15 mouse cellular contexts compared by ENCODE assay signal in the genomic region with DNA sequence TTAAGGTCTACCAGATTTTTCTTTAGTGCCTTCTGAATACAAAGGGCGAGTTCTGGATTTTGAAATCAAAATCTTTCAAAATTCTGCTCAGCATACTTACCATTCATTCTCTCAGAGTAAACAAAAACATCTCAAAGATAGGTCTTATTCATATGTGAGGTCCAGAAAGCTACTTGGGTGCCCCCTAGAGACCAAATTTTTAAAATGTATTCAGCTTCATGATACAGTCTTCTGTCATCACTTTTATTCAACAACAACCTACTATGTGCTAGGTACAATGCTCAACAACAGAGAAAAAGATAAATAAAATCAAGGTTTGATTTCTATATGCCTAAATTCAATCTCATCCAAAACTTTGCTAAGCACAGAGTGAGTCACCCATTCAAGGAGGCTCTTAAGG. TPM values are rescaled to one million over a fixed set of nuclear protein-coding genes. Genes with fewer than 3 reads are reported as not detected.
DNase-seq lines count a peak whose midpoint lies in the region; ATAC-seq and TF ChIP-seq lines count a peak whose summit lies in the region.
"Had no signal": no experiment of that assay in that cellular context is flagged by ENCODE, and none has a peak within 500 bp of the region (broad histone marks: within the 10 kb centered on the region; RNA-seq: fewer than 3 reads in every experiment).

No protein-coding gene starts in this region.

- ATAC-seq in liver, embryonic 12.5 days, result no peak
- peak; percentile 34 for ATAC-seq in megakaryocyte, adult 5-6 weeks (ENCODE audit: poor library complexity, severe bottlenecking)
- ATAC-seq in activated CD4-positive, CD25-positive, alpha-beta regulatory T cell, adult 4 months, result no peak

- no peak overlapping the region for H3K4me2 ChIP-seq in liver, embryonic 12.5 days
- H3K4me2 ChIP-seq: midbrain, embryonic 12.5 days had no signal

- TF ChIP-seq CTCF in liver, adult 2 months (IDR thresholded peaks at IDR 0.05; ENCODE audit: low read depth, low read length), result peak; percentile 31; the same call in 1 of the 2 replicates
- TF ChIP-seq CTCF in MEL (IDR thresholded peaks at IDR 0.05 in 2 of 3, conservative IDR thresholded peaks at IDR 0.05 in 1 of 3; ENCODE audit: control insufficient read depth in 1 of 3, insufficient read depth in 1 of 3, low read depth in 2 of 3, low read length in 3 of 3, poor library complexity in 1 of 3, severe bottlenecking in 1 of 3), result peak in 1 of 3 experiments; percentile 55; a peak in 3 of 6 replicates

- no peaks in the 10 kb centered on the region for H3K9me3 ChIP-seq in liver, embryonic 12.5 days (replicated peaks)
- H3K9me3 ChIP-seq in MEL (replicated peaks; ENCODE audit: insufficient read depth, low read length), result no peaks in the 10 kb centered on the region
- H3K9me3 ChIP-seq: midbrain, embryonic 12.5 days had no signal

- WGBS in liver, adult 2 months, result 67% methylated on average over 1 of the region's 1 CpGs
- 47% methylated on average over 1 of the region's 1 CpGs for WGBS in liver, embryonic 12.5 days (ENCODE audit: insufficient replicate concordance)

- H3K27ac ChIP-seq in liver, adult 2 months (replicated peaks; ENCODE audit: insufficient read depth, low read depth, low read length), result no peak overlapping the region
- H3K27ac ChIP-seq in liver, embryonic 12.5 days, result no peak overlapping the region
- no peak overlapping the region for H3K27ac ChIP-seq in MEL (ENCODE audit: control insufficient read depth, low read depth, low read length)
- H3K27ac ChIP-seq: midbrain, embryonic 12.5 days had no signal

- peaks cover 11% of the 10 kb centered on the region for H3K4me1 ChIP-seq in liver, adult 2 months (ENCODE audit: control insufficient read depth, insufficient read depth, low read length)
- peaks cover 44% of the 10 kb centered on the region for H3K4me1 ChIP-seq in liver, embryonic 12.5 days
- peaks cover 12 to 20% of the 10 kb centered on the region in 2 experiments for H3K4me1 ChIP-seq in MEL (ENCODE audit: control insufficient read depth in 1 of 2, insufficient read depth in 2 of 2, low read length in 2 of 2)

- peak; percentile 18 for DNase-seq in embryo, embryonic 11 days
- DNase-seq in embryo, embryonic 10 days (ENCODE audit: low spot score), result no peak
- peak; percentile 29 for DNase-seq in liver, adult 2 months (ENCODE audit: extremely low read depth, low read depth, low spot score)
- DNase-seq in MEL (ENCODE audit: low read depth, low spot score), result peak; percentile 63
- no peak for DNase-seq in adrenal gland, postnatal 36 days
- DNase-seq: adrenal gland, postnatal 10 days; cerebellum, adult 8-10 months; gastrocnemius, postnatal 10 days; heart, postnatal 36 days had no signal

- H3K4me3 ChIP-seq in liver, adult 2 months (ENCODE audit: insufficient read depth, low read depth, low read length), result no peak overlapping the region
- no peak overlapping the region for H3K4me3 ChIP-seq in liver, embryonic 12.5 days
- no peak overlapping the region for H3K4me3 ChIP-seq in MEL (ENCODE audit: control insufficient read depth in 1 of 2, insufficient read depth in 1 of 2, low read depth in 2 of 2, low read length in 2 of 2)
- H3K4me3 ChIP-seq: midbrain, embryonic 12.5 days had no signal

- peak; percentile 22 for TF ChIP-seq RAD21 in MEL (IDR thresholded peaks at IDR 0.05; ENCODE audit: low read depth, low read length)

- TF ChIP-seq POLR2A in liver, adult 2 months (IDR thresholded peaks at IDR 0.05; ENCODE audit: extremely low read depth, insufficient read depth, low read length), result no peak
- TF ChIP-seq POLR2A in MEL (IDR thresholded peaks at IDR 0.05; ENCODE audit: control insufficient read depth in 1 of 2, insufficient read depth in 1 of 2, low read depth in 1 of 2, low read length in 2 of 2, poor library complexity in 1 of 2), result no peak

- H3K79me2 ChIP-seq in liver, adult 2 months (ENCODE audit: control insufficient read depth, insufficient read depth, low read length), result peaks cover 13% of the 10 kb centered on the region; the same call in 1 of the 2 replicates
- H3K79me2 ChIP-seq in MEL (ENCODE audit: control insufficient read depth, insufficient read depth, low read length, poor library complexity), result peaks cover 36% of the 10 kb centered on the region

- H3K36me3 ChIP-seq in liver, adult 2 months (ENCODE audit: control insufficient read depth, insufficient read depth, low read length), result peaks cover 2% of the 10 kb centered on the region; the same call in 1 of the 2 replicates
- H3K36me3 ChIP-seq in liver, embryonic 12.5 days, result peaks cover 8% of the 10 kb centered on the region; the same call in 1 of the 2 replicates
- peaks cover 0 to 34% of the 10 kb centered on the region in 2 experiments; a peak in 2 of 4 replicates for H3K36me3 ChIP-seq in MEL (ENCODE audit: control insufficient read depth in 1 of 2, insufficient read depth in 2 of 2, low read length in 2 of 2)

- TF ChIP-seq EP300 in MEL (IDR thresholded peaks at IDR 0.05; ENCODE audit: low read depth in 1 of 2, low read length in 2 of 2), result peak in 1 of 2 experiments; percentile 25; a peak in 1 of 4 replicates

- H3K27me3 ChIP-seq in liver, adult 2 months (ENCODE audit: control insufficient read depth, insufficient read depth, low read length), result no peaks in the 10 kb centered on the region
- no peaks in the 10 kb centered on the region for H3K27me3 ChIP-seq in liver, embryonic 12.5 days (replicated peaks)
- H3K27me3 ChIP-seq in MEL (ENCODE audit: control insufficient read depth in 1 of 2, insufficient read depth in 2 of 2, low read length in 2 of 2), result no peaks in the 10 kb centered on the region
- H3K27me3 ChIP-seq: midbrain, embryonic 12.5 days had no signal

- no peak overlapping the region for H3K9ac ChIP-seq in liver, adult 2 months (ENCODE audit: low read depth, low read length)
- no peak overlapping the region for H3K9ac ChIP-seq in liver, embryonic 12.5 days
- H3K9ac ChIP-seq in MEL (ENCODE audit: control insufficient read depth, low read depth, low read length, poor library complexity, severe bottlenecking), result no peak overlapping the region
- H3K9ac ChIP-seq: midbrain, embryonic 12.5 days had no signal

TF ChIP-seq in MEL, 35 proteins besides CTCF, POLR2A, EP300 and RAD21 (continues in another document):
- no peak; the same call in 1 of the 2 replicates for TF ChIP-seq MAX (IDR thresholded peaks at IDR 0.05; ENCODE audit: low read length)
- no peak for TF ChIP-seq BHLHE40 (IDR thresholded peaks at IDR 0.05; ENCODE audit: borderline replicate concordance, low read depth, low read length)
- TF ChIP-seq TAL1 (IDR thresholded peaks at IDR 0.05; ENCODE audit: low read length), result no peak
- peak; percentile 54 for TF ChIP-seq RCOR1 (IDR thresholded peaks at IDR 0.05; ENCODE audit: low read depth, low read length)
- 0 out of 2 replicates have a peak, but pooled peaks have one; percentile 12 for TF ChIP-seq MXI1 (IDR thresholded peaks at IDR 0.05; ENCODE audit: low read depth, low read length)
- TF ChIP-seq NELFE (IDR thresholded peaks at IDR 0.05; ENCODE audit: low read depth, low read length), result no peak
- TF ChIP-seq NRF1 (IDR thresholded peaks at IDR 0.05; ENCODE audit: insufficient read depth, low read depth, low read length, poor library complexity, severe bottlenecking), result no peak
- TF ChIP-seq ETS1 (IDR thresholded peaks at IDR 0.05; ENCODE audit: low read depth, low read length), result peak; percentile 21; the same call in 1 of the 2 replicates
- TF ChIP-seq ZC3H11A (IDR thresholded peaks at IDR 0.05; ENCODE audit: low read depth, low read length), result no peak
- no peak for TF ChIP-seq ZNF384 (IDR thresholded peaks at IDR 0.05; ENCODE audit: low read depth, low read length)
- TF ChIP-seq UBTF (IDR thresholded peaks at IDR 0.05; ENCODE audit: borderline replicate concordance, insufficient read depth, low read depth, low read length), result no peak
- no peak for TF ChIP-seq USF2 (IDR thresholded peaks at IDR 0.05; ENCODE audit: borderline replicate concordance in 1 of 2, insufficient read depth in 1 of 2, low read depth in 1 of 2, low read length in 2 of 2)
- no peak for TF ChIP-seq KAT2A (conservative IDR thresholded peaks at IDR 0.05; ENCODE audit: low read depth, low read length)
- TF ChIP-seq CHD2 (IDR thresholded peaks at IDR 0.05; ENCODE audit: low read length), result no peak

RNA-seq across cellular contexts. Expression of a gene that starts 4.0 kb away (rescaled TPM):
- total RNA-seq in liver, adult 2 months (2014; rRNA removed), result 41.8 and 56.3 TPM in 2 replicates
- 16.1 and 17.2 TPM in 2 replicates for polyA plus RNA-seq in liver, adult 2 months (2012; rRNA removed)
- 71.5 and 75.6 TPM in 2 replicates for polyA plus RNA-seq in liver, embryonic 12.5 days (2016; fragmentation: Nextera tagmentation; extraction: Ambion mirVana)
- 28.7 and 33.4 TPM in 2 replicates for total RNA-seq in MEL (2012; rRNA removed)
- 10 to 100 TPM in 1 of 2 experiments, not detected in 1; 33.7 TPM for polyA plus RNA-seq in MEL (2012; ENCODE audit: insufficient read depth in 1 of 2, insufficient read length in 2 of 2, low read depth in 1 of 2, low replicate concordance in 2 of 2, missing spikeins in 1 of 2)
- 93.3 and 118 TPM in 2 replicates for total RNA-seq in megakaryocyte, adult 5-6 weeks (2015)
- total RNA-seq in megakaryocyte, adult 5-6 weeks (2017), result 253 and 262 TPM in 2 replicates
- 100 to 1,000 TPM; 126 to 128 TPM for total RNA-seq in adrenal gland, postnatal 36 days (2021)
- 10 to 100 TPM; 81.9 to 83.6 TPM for polyA plus RNA-seq in activated CD4-positive, CD25-positive, alpha-beta regulatory T cell, adult 4 months (2017; shearing (Covaris generic))

RNA-seq across cellular contexts. Expression of a gene that starts 16.9 kb away (rescaled TPM):
- 0.09 and 0.27 TPM in 2 replicates for total RNA-seq in liver, adult 2 months (2014; rRNA removed)
- polyA plus RNA-seq in liver, adult 2 months (2012; rRNA removed), result 0.02 and 0.06 TPM in 2 replicates
- 14.2 and 16.2 TPM in 2 replicates for polyA plus RNA-seq in liver, embryonic 12.5 days (2016; fragmentation: Nextera tagmentation; extraction: Ambion mirVana)
- 5.0 and 5.9 TPM in 2 replicates for total RNA-seq in MEL (2012; rRNA removed)
- 1 to 10 TPM in 1 of 2 experiments, not detected in 1; 9.1 TPM for polyA plus RNA-seq in MEL (2012; ENCODE audit: insufficient read depth in 1 of 2, insufficient read length in 2 of 2, low read depth in 1 of 2, low replicate concordance in 2 of 2, missing spikeins in 1 of 2)
- total RNA-seq in megakaryocyte, adult 5-6 weeks (2015), result 36.2 and 37.6 TPM in 2 replicates
- total RNA-seq in megakaryocyte, adult 5-6 weeks (2017), result 13.9 and 16.7 TPM in 2 replicates
- total RNA-seq in adrenal gland, postnatal 36 days (2021), result under 1 TPM; 0.56 to 0.79 TPM
- 1 to 10 TPM; 6.0 to 6.7 TPM for polyA plus RNA-seq in activated CD4-positive, CD25-positive, alpha-beta regulatory T cell, adult 4 months (2017; shearing (Covaris generic))

RNA-seq across cellular contexts. Expression of a gene that starts 57.2 kb away (rescaled TPM):
- not detected in 2 replicates for total RNA-seq in liver, adult 2 months (2014; rRNA removed)
- polyA plus RNA-seq in liver, adult 2 months (2012; rRNA removed), result not detected in 2 replicates
- polyA plus RNA-seq in liver, embryonic 12.5 days (2016; fragmentation: Nextera tagmentation; extraction: Ambion mirVana), result not detected in 2 replicates
- not detected in 2 replicates for total RNA-seq in MEL (2012; rRNA removed)
- polyA plus RNA-seq in MEL (2012; ENCODE audit: insufficient read depth in 1 of 2, insufficient read length in 2 of 2, low read depth in 1 of 2, low replicate concordance in 2 of 2, missing spikeins in 1 of 2), result not detected
- total RNA-seq in megakaryocyte, adult 5-6 weeks (2015), result not detected in 2 replicates
- not detected in 2 replicates for total RNA-seq in megakaryocyte, adult 5-6 weeks (2017)
- not detected for total RNA-seq in adrenal gland, postnatal 36 days (2021)
- not detected for polyA plus RNA-seq in activated CD4-positive, CD25-positive, alpha-beta regulatory T cell, adult 4 months (2017; shearing (Covaris generic))
- total RNA-seq: adrenal gland, postnatal 10 days; gastrocnemius, postnatal 10 days; heart, postnatal 36 days had no signal
- polyA plus RNA-seq: limb, embryonic 11.5 days; stomach, embryonic 14.5 days had no signal

Comparison
In these comparisons a context has a peak if more than half of its experiments do, and no peak if none do; other contexts are left out.
1. DNase-seq: peak in embryo, embryonic 11 days (single experiment), liver, adult 2 months (single experiment) and MEL (single experiment); none in embryo, embryonic 10 days (single experiment) and adrenal gland, postnatal 36 days (0 of 2).